Mouse (Mus musculus) midbrain, embryonic 10.5 days (tissue): ENCODE results near the gene Ntn5. TPM values are rescaled to one million over a fixed set of nuclear protein-coding genes. Genes with fewer than 3 reads are reported as not detected.

Experiments
- DNase-seq: peaks from one replicate; pipeline ENCODE4 v3.0.0-alpha.2; 2017; ENCODE audit warnings: low spot score
- H3K27ac ChIP-seq: fragments of 300-500 bp; sonication (generic); replicated peaks from 2 replicates; pipeline ENCODE4 v1.5.1; 2016; ENCODE audit warnings: mild to moderate bottlenecking
- H3K27me3 ChIP-seq: fragments of 300-500 bp; sonication (generic); 2 replicates; pipeline ENCODE4 v1.6.1; 2016; ENCODE audit warnings: low read depth, mild to moderate bottlenecking; ENCODE audit not compliant: poor library complexity, severe bottlenecking
- H3K36me3 ChIP-seq: fragments of 300-500 bp; sonication (generic); 2 replicates; pipeline ENCODE4 v1.6.1; 2016; ENCODE audit warnings: mild to moderate bottlenecking, moderate library complexity
- H3K4me1 ChIP-seq: fragments of 300-500 bp; sonication (generic); 2 replicates; pipeline ENCODE4 v1.6.1; 2016
- H3K4me3 ChIP-seq: fragments of 300-500 bp; sonication (generic); 2 replicates; pipeline ENCODE4 v1.5.1; 2016; ENCODE audit warnings: mild to moderate bottlenecking, moderate library complexity
- H3K9me3 ChIP-seq: fragments of 300-500 bp; sonication (generic); replicated peaks from 2 replicates; pipeline ENCODE4 v1.6.1; 2016; ENCODE audit warnings: mild to moderate bottlenecking
- WGBS: fragments of 180-500 bp; shearing (Covaris S2); methylation state at CpG from one replicate; pipeline ENCODE4 v1.1.7; 2016; 5-methylcytosine and 5-hydroxymethylcytosine counted together
- polyA plus RNA-seq: library from polyadenylated mRNA; unstranded; fragments of >200 nt; fragmentation: Nextera tagmentation; extraction: Ambion mirVana; gene quantifications from 2 replicates; pipeline ENCODE4 v1.2.1, GENCODE M21; 2016

The Ntn5 gene
- polyA plus RNA-seq, 1 experiment from 2014 or later: 0.48 TPM

GRCm38 (mm10) chr7:45689800-45690199, 6.0 kb downstream of the Ntn5 start:
- WGBS: 79% methylated on average over 11 of the region's 11 CpGs
- H3K27me3 ChIP-seq: peaks cover 23% of the 10 kb centered on the region; the same call in 1 of the 2 replicates
- no peak for DNase-seq

DNA sequence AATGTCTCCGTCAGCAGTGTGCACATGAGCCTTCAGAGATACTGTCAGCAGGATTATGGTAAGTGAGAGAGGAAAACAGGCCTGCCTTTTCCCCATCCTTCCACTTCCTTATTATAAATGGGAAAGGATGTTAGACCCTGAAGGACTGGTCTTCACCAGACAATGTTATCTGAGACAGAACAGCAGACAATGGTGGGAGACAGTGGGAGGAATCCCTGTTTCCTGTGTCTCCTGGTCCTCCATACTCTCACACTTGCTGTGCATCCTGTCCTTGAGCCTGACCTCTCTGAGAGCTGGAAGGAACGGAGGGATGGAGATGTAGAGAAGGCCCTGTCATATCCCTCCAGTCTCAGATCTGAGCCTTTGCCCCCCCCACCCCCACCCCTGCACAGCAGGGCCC, 8.5 kb downstream of the Ntn5 start:
- DNase-seq: no peak
- H3K4me1 ChIP-seq: peaks cover 32% of the 10 kb centered on the region
- no peak overlapping the region for H3K4me3 ChIP-seq
- WGBS: 85% methylated on average over 2 of the region's 2 CpGs
- no peaks in the 10 kb centered on the region for H3K36me3 ChIP-seq
- no peaks in the 10 kb centered on the region for H3K9me3 ChIP-seq
- H3K27me3 ChIP-seq: peaks cover 19% of the 10 kb centered on the region; the same call in 1 of the 2 replicates
- H3K27ac ChIP-seq: no peak overlapping the region

More at GRCm38 (mm10) chr7:45689800-45690199, 6.0 kb downstream of the Ntn5 start:
- Histone ChIP-seq H3K4me3 (no peak overlapping the region), H3K4me1 (peaks cover 35% of the 10 kb centered on the region), H3K27ac (no peak overlapping the region), H3K36me3 (no peaks in the 10 kb centered on the region), H3K9me3 (no peaks in the 10 kb centered on the region)

DNA sequence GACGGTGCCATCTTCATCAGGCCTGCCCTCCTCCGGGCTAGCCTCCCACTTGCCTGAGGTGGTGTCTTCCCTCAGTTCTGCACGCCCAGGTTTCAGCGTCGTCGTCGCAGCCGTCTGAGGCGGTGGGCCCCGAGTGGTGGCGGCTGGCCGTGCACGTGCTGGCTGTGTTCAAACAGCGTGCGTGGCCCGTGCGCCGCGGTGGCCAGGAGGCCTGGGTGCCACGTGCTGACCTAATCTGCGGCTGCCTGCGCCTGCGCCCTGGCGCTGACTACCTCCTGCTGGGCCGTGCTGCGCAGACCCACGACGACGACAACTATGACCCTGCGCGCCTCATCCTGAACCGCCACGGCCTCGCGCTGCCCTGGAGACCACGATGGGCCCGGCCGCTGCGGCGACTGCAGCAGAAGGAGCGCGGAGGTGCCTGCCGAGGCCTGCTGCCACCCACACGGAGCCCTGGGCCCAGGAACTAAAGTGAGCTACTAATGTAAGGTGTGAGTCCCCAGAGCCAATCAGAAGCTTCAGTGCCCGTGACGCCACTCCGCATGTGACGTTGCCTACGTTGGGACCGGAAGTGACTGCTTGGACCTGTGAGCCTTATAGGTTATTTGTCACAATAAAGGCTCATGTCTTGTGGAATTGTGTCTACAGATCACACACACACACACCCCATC, 10.2 kb downstream of the Ntn5 start, which contains the start of gene Sec1:
Gene Sec1 (minus strand): TSS at position 482 of the 671 bp plus-strand sequence.
- no peak for DNase-seq
- Histone ChIP-seq H3K9me3 (no peaks in the 10 kb centered on the region), H3K27ac (peak within 1 kb of the TSS; percentile 33; the same call in 1 of the 2 replicates), H3K4me3 (no peak within 1 kb of the TSS), H3K4me1 (peaks cover 29% of the 10 kb centered on the region), H3K36me3 (no peaks in the 10 kb centered on the region), H3K27me3 (peaks cover 28% of the 10 kb centered on the region)
- WGBS: 91% methylated on average over 50 of the region's 50 CpGs

DNA sequence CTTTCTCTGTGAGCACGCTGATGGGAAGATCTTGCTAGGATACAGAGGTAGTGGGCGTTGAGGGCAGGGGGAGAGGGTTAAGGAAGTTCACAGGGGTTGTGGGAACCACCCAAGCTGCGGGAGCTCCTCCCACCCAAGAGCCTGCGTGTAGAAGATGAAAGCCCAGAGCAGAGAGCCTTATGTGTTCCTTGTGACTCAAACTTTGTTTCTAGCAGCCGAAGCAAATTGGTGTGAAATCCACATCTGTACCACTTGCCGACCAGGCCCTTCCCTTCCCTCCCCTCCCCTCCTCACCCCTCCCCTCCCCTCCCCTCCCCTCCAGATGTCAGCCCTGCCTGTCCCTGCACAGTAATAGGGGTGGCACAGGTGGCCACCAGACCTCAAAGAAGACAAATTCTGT, 11.3 kb downstream of the Ntn5 start:
- 29% methylated on average over 6 of the region's 6 CpGs for WGBS
- H3K27me3 ChIP-seq: peaks cover 38% of the 10 kb centered on the region
- H3K36me3 ChIP-seq: no peaks in the 10 kb centered on the region
- DNase-seq: peak; percentile 39
- no peak overlapping the region for H3K4me3 ChIP-seq
- H3K4me1 ChIP-seq: peaks cover 33% of the 10 kb centered on the region
- no peaks in the 10 kb centered on the region for H3K9me3 ChIP-seq
- no peak overlapping the region; the same call in 1 of the 2 replicates for H3K27ac ChIP-seq

DNA sequence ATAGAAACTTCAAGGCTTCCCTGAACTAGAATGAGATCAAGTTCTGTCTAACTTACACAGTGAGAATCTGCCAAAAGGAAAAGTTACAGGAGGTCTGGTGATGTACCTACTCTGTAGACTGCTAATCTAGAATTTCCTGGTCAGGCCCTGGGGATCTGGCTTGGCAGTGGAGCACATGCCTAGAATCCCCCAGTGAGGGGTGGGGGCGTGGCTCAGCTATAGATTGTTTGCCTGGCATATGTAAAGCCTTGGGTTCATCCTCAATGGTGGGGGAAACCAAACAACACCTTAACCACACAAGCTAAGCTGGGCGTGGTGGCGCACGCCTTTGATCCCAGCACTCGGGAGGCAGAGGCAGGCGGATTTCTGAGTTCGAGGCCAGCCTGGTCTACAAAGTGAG, 14.1 kb downstream of the Ntn5 start:
- Histone ChIP-seq H3K27me3 (peaks cover 34% of the 10 kb centered on the region), H3K9me3 (no peaks in the 10 kb centered on the region), H3K27ac (no peak overlapping the region), H3K36me3 (no peaks in the 10 kb centered on the region), H3K4me1 (peaks cover 47% of the 10 kb centered on the region), H3K4me3 (no peak overlapping the region)
- no peak for DNase-seq
- WGBS: 84% methylated on average over 6 of the region's 7 CpGs

GRCm38 (mm10) chr7:45699523-45700141, 15.8 kb downstream of the Ntn5 start, which contains the start of gene Car11:
Gene Car11, plus strand, starts transcription at chr7:45699843.
- H3K27me3 ChIP-seq: peaks cover 34% of the 10 kb centered on the region

GRCm38 (mm10) chr7:45700301-45701015, 16.6 kb downstream of the Ntn5 start:
- H3K36me3 ChIP-seq: no peaks in the 10 kb centered on the region
- WGBS: 1% methylated on average over 20 of the region's 20 CpGs
- H3K4me1 ChIP-seq: peaks cover 51% of the 10 kb centered on the region
- DNase-seq: peak; percentile 69
- H3K27me3 ChIP-seq: peaks cover 34% of the 10 kb centered on the region
- H3K4me3 ChIP-seq: peak overlapping the region; percentile 57
- H3K27ac ChIP-seq: peak overlapping the region; percentile 77
- H3K9me3 ChIP-seq: no peaks in the 10 kb centered on the region

More at GRCm38 (mm10) chr7:45699523-45700141, 15.8 kb downstream of the Ntn5 start, which contains the start of gene Car11:
- Histone ChIP-seq H3K4me3 (peak within 1 kb of the TSS; percentile 57), H3K27ac (peak within 1 kb of the TSS; percentile 77), H3K36me3 (no peaks in the 10 kb centered on the region), H3K4me1 (peaks cover 55% of the 10 kb centered on the region), H3K9me3 (no peaks in the 10 kb centered on the region)
- WGBS: 2% methylated on average over 36 of the region's 36 CpGs
- peak; percentile 41 for DNase-seq

DNA sequence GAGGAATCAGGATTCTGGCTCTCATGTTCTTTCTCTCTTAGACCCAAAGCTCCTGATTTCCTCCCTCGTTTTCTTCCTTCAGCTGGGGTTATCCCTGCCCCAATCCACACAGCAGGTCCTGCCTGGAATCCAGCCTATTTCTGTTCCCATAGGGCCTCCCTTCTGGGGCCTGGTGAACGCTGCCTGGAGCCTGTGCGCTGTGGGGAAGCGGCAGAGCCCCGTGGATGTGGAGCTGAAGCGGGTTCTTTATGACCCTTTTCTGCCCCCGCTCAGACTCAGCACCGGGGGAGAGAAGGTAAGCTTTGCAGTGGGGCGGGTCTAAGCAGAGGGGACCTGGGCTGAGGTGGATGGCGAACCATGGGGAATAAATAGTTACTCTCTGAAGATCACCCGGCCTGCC, 17.2 kb downstream of the Ntn5 start:
- H3K27me3 ChIP-seq: peaks cover 34% of the 10 kb centered on the region
- DNase-seq: no peak
- H3K36me3 ChIP-seq: no peaks in the 10 kb centered on the region
- no peaks in the 10 kb centered on the region for H3K9me3 ChIP-seq
- peak overlapping the region; percentile 77 for H3K27ac ChIP-seq
- H3K4me3 ChIP-seq: peak overlapping the region; percentile 57
- WGBS: 32% methylated on average over 11 of the region's 11 CpGs
- peaks cover 56% of the 10 kb centered on the region for H3K4me1 ChIP-seq

DNA sequence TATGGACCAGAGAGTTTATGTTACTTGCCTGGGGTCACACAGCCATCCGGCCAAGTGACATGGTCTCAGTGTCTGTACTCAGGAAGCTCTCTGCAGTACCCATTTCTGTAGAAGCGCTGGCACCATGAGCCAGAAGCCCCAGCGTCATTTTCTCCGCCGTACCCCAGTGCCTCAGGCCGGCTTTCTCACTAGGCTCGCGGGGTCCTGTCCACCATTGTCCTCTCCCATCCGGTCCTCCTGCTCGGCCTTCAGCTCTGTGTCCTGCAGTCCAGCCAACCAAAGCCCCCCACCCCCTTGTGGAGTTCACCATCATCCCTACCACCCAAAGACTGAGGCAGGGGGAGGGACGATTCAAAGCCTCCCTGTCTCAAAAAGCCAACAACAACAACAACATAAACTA, 17.8 kb downstream of the Ntn5 start:
- Histone ChIP-seq H3K36me3 (no peaks in the 10 kb centered on the region), H3K9me3 (no peaks in the 10 kb centered on the region), H3K27ac (no peak overlapping the region), H3K4me1 (peaks cover 61% of the 10 kb centered on the region), H3K27me3 (peaks cover 34% of the 10 kb centered on the region), H3K4me3 (peak overlapping the region; percentile 57; the same call in 1 of the 2 replicates)
- no peak for DNase-seq
- WGBS: 91% methylated on average over 11 of the region's 11 CpGs

- no peak for DNase-seq
- Histone ChIP-seq H3K27ac (no peak overlapping the region), H3K4me1 (peaks cover 68% of the 10 kb centered on the region), H3K36me3 (no peaks in the 10 kb centered on the region), H3K9me3 (no peaks in the 10 kb centered on the region), H3K27me3 (peaks cover 34% of the 10 kb centered on the region), H3K4me3 (no peak overlapping the region)
- WGBS: 91% methylated on average over 11 of the region's 11 CpGs
Observed at GRCm38 (mm10) chr7:45702316-45702715, 18.5 kb downstream of the Ntn5 start.

DNA sequence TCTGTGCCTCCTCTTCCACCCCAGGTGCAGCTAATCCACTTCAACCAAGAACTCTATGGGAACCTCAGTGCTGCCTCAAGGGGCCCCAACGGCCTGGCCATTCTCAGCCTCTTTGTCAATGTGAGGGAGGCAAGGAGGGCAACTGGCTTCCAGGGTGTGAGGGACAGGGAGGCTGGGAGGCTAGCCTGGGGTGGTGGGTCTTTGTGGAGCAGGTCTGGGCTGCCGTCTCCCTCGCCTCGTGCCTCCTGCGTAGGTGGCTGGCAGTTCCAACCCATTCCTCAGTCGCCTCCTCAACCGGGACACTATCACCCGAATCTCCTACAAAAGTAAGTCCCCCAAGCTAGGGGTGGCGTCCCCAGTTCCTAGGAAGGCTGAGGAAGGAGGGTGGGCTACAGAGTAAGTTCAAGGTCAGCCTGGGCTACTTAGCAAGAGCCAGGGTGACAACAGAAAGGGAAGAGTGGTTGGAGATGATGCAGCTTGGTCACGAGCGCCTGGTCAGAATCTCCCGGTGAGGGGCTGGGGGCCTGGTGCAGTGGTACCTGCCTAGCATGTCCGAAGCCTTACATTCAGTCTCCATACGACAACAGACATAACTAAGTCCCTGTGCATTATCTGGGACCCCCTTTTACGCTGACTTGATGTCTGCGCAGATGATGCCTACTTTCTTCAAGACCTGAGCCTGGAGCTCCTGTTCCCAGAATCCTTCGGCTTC, 19.1 kb downstream of the Ntn5 start:
- WGBS: 90% methylated on average over 17 of the region's 17 CpGs
- peak overlapping the region; percentile 73 for H3K4me3 ChIP-seq
- peaks cover 31% of the 10 kb centered on the region for H3K27me3 ChIP-seq
- no peaks in the 10 kb centered on the region for H3K9me3 ChIP-seq
- H3K4me1 ChIP-seq: peaks cover 75% of the 10 kb centered on the region
- no peaks in the 10 kb centered on the region for H3K36me3 ChIP-seq
- peak overlapping the region; percentile 87; the same call in 1 of the 2 replicates for H3K27ac ChIP-seq
- no peak for DNase-seq

- peaks cover 25% of the 10 kb centered on the region for H3K27me3 ChIP-seq
- no peak for DNase-seq
- WGBS: 50% methylated on average over 12 of the region's 12 CpGs
- H3K9me3 ChIP-seq: no peaks in the 10 kb centered on the region
- peaks cover 81% of the 10 kb centered on the region for H3K4me1 ChIP-seq
- H3K4me3 ChIP-seq: peak overlapping the region; percentile 73
- no peaks in the 10 kb centered on the region for H3K36me3 ChIP-seq
- peak overlapping the region; percentile 87 for H3K27ac ChIP-seq
Observed at GRCm38 (mm10) chr7:45703521-45704033, 19.8 kb downstream of the Ntn5 start.
